Mouse (Mus musculus): Measurements from ENCODE around the gene Itga3.

- no peak for TF ChIP-seq GATA1 (IDR thresholded peaks at IDR 0.05; ENCODE audit: borderline replicate concordance, low read length)
- TF ChIP-seq FLI1 (IDR thresholded peaks at IDR 0.05; ENCODE audit: low read length): no peak
These were observed 48.6 kb downstream of the Itga3 start for GRCm38 (mm10) chr11:95027850-95028470.
